Mouse (Mus musculus) inflammation-experienced regulatory T-cells, adult 6 months (primary cell): ENCODE measurements at regions not wholly inside any gene's neighbourhood (a gene's known extent, or its start where the extent isn't known, plus 50 kb on each side); places are given as distances from the start of the nearest gene placed in this dataset.
"Not testable (repeated sequence)": the region's sequence is repeated elsewhere in the genome, so short reads cannot be mapped to it uniquely, and the experiment has no call there.

Experiments
- ATAC-seq: one replicate; pipeline ENCODE4 v1.8.0; 2017

- no peak for ATAC-seq
Measured at GRCm38 (mm10) chr16:93338806-93339205, 265.1 kb downstream of the Setd4 start.

DNA sequence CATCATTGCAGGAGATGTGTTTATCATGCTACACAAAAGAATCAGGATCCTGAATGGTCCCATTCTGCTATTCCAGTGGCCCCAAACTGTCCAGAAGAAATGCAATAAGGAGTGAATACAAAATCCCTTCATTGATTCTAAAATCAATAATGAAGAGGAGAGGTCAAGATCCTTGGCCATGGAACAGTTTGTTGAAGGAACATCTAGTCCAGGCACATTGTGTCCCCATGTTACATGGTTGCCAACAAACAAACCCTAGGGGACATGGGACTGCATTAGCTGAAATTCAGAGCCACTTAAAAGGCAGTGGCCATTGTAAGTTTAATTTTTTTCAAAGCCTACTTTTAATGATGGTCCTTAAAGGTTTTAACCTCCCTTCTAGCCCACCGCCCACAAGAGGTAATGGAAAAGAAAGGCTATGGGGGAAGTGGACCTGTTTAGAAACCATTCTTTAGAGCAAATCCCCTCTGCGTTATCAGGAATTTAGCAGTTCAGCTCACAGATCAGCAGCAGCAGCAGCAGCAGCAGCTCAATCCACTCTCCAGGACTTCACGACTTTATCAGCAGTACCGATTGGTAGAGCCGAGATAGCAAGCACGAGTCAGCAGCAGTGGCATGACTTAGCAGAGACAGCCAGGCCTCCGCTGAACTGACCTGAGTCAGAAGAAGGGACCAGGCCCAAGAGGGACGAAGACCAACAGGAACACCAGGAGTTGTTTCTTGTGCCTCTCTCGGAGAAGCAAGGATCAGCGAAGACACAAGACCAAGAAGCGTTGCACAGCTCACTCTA, 268.3 kb downstream of the Setd4 start:
- ATAC-seq, result no peak

DNA sequence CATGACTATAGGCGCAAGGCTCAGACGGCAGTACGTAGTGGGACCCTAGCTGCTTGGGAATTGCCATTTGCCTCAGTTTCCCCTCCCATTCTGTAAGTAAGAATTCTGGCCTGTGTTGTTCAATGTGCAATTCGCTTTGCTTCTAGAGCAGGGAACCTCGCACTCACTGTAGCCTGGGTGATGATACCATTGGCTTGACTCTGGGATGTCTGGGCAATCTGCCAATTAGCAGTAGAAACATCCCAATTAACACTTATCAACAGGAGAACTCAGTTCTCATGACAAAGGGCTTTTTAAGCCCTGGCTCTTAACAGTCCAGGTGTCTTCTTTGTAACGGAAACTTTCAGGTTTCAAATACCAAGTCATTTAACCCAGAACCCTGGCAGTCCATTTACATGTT, 270.2 kb downstream of the Setd4 start:
- no peak for ATAC-seq

- ATAC-seq, result no peak
Measured at GRCm38 (mm10) chr16:93328680-93329395, 275.0 kb downstream of the Setd4 start.

DNA sequence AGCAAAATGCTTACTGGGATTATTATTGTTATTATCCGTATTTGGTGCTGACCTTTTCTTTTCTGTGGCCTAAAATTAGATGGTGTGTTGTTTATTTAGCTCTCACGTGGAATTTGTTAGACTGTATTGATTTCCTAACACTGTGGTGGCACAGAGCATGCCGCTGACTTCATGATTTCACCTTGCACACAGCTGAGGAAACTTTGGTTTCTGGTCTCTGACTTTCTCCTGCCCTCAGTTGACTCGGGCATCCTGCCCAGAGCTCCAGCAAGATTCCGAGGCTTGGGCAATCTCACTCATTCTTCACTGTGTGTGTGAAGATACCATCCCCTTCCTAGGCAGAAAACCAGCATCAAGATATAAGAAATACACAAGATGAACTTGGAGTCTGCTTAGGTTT, 279.0 kb downstream of the Setd4 start:
- ATAC-seq, result no peak

DNA sequence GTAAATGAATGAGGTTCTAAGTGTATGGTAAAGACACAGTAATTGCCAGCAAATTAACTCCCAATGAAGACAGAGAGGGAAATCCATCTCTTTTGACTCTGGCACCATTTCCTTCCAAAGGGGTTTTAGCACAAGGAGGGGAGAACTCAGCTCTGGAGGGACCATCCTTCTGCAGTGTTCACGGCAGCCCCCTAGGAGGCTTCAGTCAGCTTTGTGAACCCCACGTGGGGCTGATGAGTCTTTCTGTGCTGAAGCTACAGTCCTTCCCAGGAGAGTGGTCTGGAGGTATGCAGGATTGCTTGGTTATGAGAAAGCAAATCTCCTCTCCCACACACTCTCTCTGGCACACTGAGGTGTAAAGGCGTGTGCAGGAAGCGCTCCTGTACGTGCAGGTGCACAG, 280.7 kb downstream of the Setd4 start:
- ATAC-seq, result no peak

GRCm38 (mm10) chr16:93319581-93319980, 284.3 kb downstream of the Setd4 start:
- ATAC-seq, result no peak

DNA sequence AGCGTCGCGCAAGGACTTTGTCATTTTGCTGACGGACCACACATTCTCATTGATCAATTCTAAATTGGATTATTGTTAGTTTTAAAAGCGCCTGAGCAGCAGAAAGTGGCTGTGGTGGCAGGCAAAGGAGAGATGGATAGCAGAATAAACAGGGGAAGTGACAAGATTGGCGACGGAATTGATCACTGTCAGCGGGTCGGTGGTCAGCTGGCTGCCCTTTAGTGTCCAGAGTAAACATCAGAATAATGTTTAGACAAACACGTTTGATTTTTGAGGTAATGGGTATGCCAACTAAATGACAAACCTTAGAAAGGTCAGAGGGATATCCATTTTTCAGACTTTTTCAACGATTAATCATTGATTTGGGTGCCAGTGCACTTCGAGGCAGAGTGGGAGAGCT, 292.2 kb downstream of the Setd4 start:
- no peak for ATAC-seq

GRCm38 (mm10) chr16:93308666-93309360, 295.1 kb downstream of the Setd4 start:
- ATAC-seq, result no peak

DNA sequence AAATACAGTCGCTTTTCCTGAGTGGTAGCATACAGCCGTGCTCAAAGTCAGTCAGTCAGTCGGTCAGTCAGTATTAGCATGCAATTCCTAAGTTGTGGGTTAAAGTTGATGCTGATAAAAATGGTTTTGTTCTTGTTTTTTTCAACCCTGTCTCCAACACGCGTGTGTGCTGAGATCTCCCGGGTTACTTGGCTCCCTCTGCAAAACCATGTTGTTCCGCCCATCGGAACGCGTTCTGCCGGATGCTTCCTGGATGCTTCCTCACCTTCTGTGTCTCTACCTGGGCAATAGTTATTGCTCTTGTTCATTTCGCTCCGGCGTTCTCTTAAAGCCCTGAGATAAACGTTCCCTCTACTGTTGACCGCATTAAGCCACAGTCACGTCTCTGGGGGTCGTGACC, 296.9 kb downstream of the Setd4 start:
- ATAC-seq, result no peak

DNA sequence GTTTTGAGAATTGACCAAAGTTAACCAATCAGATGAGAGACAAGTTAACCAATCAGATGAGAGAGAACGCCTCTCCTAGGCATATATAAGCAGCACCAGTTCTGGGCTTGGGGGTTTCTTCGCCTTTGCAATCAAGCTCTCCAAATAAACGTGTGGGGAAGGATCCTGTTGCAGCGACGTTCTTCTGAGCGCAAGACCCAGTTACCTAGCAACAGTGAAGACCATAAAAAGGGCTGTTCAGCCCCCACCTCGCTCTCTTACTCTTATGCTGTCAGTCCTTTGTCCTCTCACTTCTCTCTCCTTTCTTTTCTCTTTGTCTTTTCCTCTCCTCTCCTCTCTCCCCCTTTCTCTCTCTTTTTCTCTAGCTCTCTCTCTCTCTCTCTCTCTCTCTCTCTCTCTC, 297.7 kb downstream of the Setd4 start:
- ATAC-seq, result not testable (repeated sequence)

GRCm38 (mm10) chr16:93294430-93294829, 309.4 kb downstream of the Setd4 start:
- ATAC-seq, result no peak

GRCm38 (mm10) chr16:93292965-93293653, 310.8 kb downstream of the Setd4 start:
- ATAC-seq, result peak; percentile 65

DNA sequence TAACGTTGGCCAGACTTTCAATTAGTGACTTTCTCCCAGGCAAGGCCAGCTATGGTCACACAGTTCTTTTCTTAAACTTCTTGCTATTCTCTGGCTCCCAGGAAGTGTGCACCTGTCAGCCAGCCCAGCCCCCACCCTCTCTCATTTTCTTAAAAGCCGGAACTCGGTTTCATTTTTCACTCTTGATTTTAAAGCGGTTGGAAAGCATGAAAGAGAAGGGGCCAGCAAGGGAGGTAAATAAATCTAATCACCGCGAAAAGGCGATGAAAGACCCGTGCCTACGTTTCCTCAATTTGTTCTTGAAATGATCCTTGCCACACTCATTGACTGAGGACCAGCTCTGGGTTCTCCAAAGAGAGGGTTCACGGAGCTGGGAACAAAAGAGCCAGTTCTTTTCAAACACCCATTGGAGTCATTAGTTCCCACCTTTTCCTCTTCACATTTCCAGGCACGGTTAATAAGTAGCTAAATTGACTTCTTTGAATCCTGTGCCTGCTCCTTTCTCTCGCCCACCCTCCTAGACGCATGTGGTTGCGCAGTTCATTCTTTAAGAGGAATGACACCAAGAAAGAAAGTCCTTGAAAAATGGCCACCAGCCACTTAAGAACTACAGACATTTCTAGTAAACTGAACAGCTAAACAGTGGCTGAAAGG, 311.6 kb downstream of the Setd4 start:
- ATAC-seq, result peak; percentile 38

DNA sequence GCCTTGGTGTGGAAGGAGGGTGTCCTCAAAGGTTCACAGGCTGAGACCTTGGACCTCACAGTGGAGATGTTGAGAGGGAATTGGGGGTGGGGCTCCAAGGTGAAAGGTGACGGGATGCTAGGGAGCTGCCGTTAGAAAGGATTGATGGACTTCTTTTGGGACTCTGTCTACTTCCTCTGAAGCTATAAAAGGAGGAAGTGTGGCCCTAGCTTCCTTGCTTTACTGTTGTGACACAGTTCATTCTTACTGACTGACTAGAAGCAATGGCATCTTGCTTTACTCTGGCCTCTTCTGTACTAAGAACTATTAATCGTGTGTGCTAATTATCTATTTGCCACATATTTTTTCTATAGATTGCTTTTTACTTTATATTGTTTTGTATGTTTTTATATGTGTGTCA, 315.8 kb downstream of the Setd4 start:
- ATAC-seq, result no peak

- no peak for ATAC-seq
Measured at GRCm38 (mm10) chr16:93287520-93287919, 316.3 kb downstream of the Setd4 start.

DNA sequence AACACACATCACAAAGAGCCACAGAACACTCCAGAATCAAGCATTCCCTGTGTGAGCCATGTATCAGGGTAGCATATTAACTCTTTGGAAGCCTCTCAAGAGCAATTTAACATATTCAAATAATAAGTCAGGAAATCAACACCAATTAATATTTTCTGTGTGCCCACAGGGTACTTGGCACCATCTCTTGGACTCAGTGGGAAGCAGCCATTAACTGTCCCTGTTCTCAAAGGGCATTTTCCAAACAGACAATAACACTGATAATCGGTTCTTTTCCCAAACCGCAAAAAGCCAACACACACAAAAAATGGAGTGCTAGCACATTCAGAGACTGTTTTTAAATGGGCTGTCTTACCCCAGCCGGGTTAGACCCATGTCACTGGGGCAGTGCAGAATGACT, 317.0 kb downstream of the Setd4 start:
- ATAC-seq, result no peak

- ATAC-seq, result no peak
Measured at GRCm38 (mm10) chr16:93285191-93285590, 318.7 kb downstream of the Setd4 start.

- no peak for ATAC-seq
Measured at GRCm38 (mm10) chr16:93281715-93282114, 322.1 kb downstream of the Setd4 start.

DNA sequence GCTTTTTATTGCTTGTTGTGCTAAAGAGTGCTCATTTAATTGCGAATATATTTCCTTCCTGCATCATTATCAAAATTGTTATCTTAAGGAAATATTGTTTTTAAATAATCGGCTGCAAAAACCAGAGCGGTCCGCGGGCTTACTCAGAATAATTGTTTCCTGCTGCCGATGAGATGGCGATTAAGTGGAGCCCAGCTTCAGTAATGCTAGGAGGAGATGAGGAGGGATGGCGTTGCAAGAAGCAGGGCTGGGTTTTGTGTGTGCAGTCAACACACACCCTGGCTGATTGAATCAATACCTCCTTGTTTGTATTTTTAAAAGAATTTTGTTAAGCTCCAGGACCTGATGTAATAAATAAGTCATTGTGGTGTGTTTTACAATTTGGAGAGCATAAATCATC, 331.2 kb downstream of the Setd4 start:
- ATAC-seq, result no peak

DNA sequence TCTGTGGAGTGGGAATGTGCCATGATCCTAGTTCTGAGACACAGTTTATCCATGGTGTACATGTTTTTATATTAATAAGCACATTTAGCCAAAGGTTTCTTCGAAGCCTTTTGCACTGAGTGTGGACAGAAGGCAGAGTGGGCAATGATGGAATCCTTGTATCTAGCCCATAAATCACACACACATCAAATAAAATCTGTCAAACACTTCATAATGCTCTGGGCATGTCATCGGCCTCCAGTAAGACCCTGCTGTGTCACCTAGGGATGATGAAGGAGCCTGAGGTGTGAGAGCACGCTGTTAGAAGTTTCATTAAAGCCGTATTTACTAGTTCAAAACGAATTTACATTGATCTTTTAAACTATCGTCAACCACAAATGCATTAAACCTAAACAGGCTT, 331.7 kb downstream of the Setd4 start:
- ATAC-seq, result no peak

DNA sequence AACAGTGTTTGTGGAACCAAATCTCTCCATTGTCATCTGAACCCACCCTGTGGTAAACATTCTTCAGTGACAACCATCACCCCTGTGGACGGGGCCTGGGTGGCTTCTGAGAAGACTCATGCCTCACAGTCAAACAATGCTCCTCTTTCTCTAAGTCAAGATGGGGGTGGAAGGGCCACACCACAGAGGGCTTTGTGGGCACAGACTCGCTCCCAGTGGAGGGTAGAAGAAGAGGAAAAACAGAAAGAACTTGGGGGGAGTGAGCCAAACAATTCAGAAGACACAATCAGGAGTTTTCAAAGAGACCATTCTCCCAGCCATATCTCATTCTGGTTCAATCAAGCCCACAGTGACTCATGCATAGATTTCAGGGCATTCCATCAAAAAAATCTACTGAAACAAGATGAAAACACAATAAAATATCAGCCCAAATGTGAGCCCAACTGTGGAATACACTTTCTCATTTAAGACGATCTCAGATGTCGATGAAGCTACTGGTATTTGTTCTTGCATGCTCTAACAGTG, 339.7 kb downstream of the Setd4 start:
- no peak for ATAC-seq
